8 mouse cellular contexts compared by ENCODE assay signal in genomic region chr7:121899311-121899710, GRCm38 (mm10). TPM values are rescaled to one million over a fixed set of nuclear protein-coding genes. Genes with fewer than 3 reads are reported as not detected.
DNase-seq lines count a peak whose midpoint lies in the region; ATAC-seq and TF ChIP-seq lines count a peak whose summit lies in the region.

No protein-coding gene starts in this region.

- H3K4me2 ChIP-seq in CH12.LX (ENCODE audit: insufficient read depth, low read depth, poor library complexity, severe bottlenecking): peak overlapping the region; percentile 32; the same call in 1 of the 2 replicates
- peak overlapping the region; percentile 25; the same call in 1 of the 2 replicates for H3K4me2 ChIP-seq in stomach, embryonic 16.5 days (ENCODE audit: low read depth, low read length)

- no peaks in the 10 kb centered on the region for H3K36me3 ChIP-seq in CH12.LX (replicated peaks in 1 of 2; ENCODE audit: control insufficient read depth in 1 of 2, insufficient read depth in 1 of 2, low read length in 1 of 2)
- H3K36me3 ChIP-seq in megakaryocyte, embryonic 14.5 days (replicated peaks; ENCODE audit: low read length): no peaks in the 10 kb centered on the region
- no peaks in the 10 kb centered on the region for H3K36me3 ChIP-seq in stomach, embryonic 16.5 days (ENCODE audit: control insufficient read depth, insufficient read depth, low read length)

- dilution Hi-C loops in CH12.LX (cut with MboI; ENCODE audit: extremely low pct_ligation_motif_present, extremely low pct_unique_long_range_greater_than_20kb, low sequenced_read_pairs): no loop called here

- no peak overlapping the region for H3K9ac ChIP-seq in CH12.LX (ENCODE audit: insufficient read depth, low read depth)
- H3K9ac ChIP-seq in stomach, embryonic 16.5 days (ENCODE audit: low read length): no peak overlapping the region

- no peaks in the 10 kb centered on the region for H3K79me2 ChIP-seq in CH12.LX (replicated peaks; ENCODE audit: control insufficient read depth, extremely low read depth, insufficient read depth, poor library complexity, severe bottlenecking)

- no peak overlapping the region for H3K27ac ChIP-seq in CH12.LX (ENCODE audit: insufficient read depth, low read depth)
- H3K27ac ChIP-seq in stomach, embryonic 16.5 days (ENCODE audit: low read length): no peak overlapping the region

- H3K4me1 ChIP-seq in CH12.LX (ENCODE audit: control insufficient read depth in 1 of 2, insufficient read depth in 2 of 2): peaks cover 0 to 3% of the 10 kb centered on the region in 2 experiments; a peak in 2 of 4 replicates
- peaks cover 12% of the 10 kb centered on the region for H3K4me1 ChIP-seq in megakaryocyte, embryonic 14.5 days
- H3K4me1 ChIP-seq in stomach, embryonic 16.5 days (ENCODE audit: control insufficient read depth, insufficient read depth, low read length): no peaks in the 10 kb centered on the region; the same call in 1 of the 2 replicates

- H3K4me3 ChIP-seq in CH12.LX (replicated peaks in 1 of 3; ENCODE audit: low read depth in 2 of 3, low read length in 2 of 3, poor library complexity in 1 of 3): no peak overlapping the region
- H3K4me3 ChIP-seq in megakaryocyte, embryonic 14.5 days (replicated peaks): peak overlapping the region; percentile 48
- no peak overlapping the region for H3K4me3 ChIP-seq in stomach, embryonic 16.5 days (replicated peaks; ENCODE audit: low read length)

- no peak for TF ChIP-seq POLR2A in CH12.LX (IDR thresholded peaks at IDR 0.05; ENCODE audit: low read depth, low read length)

- in situ Hi-C loops in CH12.LX (cut with MboI; ENCODE audit: low pct_ligation_motif_present, low pct_unique_long_range_greater_than_20kb, low sequenced_read_pairs): no loop called here

- no peak for ATAC-seq in stomach, embryonic 16.5 days (ENCODE audit: insufficient read depth, low FRiP score)
- no peak for ATAC-seq in inflammation-experienced regulatory T-cells, adult 6 months

- DNase-seq in B cell, adult 2 months: peak; percentile 37 to 39
- no peak for DNase-seq in CH12.LX (ENCODE audit: extremely low read depth)
- DNase-seq in cerebellum, postnatal 10 days: peak; percentile 82 to 83
- peak; percentile 64 for DNase-seq in forelimb bud, embryonic 11.5 days (ENCODE audit: low read depth, low spot score)
- DNase-seq in kidney, adult 9 months: peak; percentile 24

- 8% methylated on average over 14 of the region's 14 CpGs for WGBS in stomach, embryonic 16.5 days

- TF ChIP-seq RAD21 in CH12.LX (IDR thresholded peaks at IDR 0.05; ENCODE audit: low read depth, low read length): peak; percentile 39

- peaks cover 1% of the 10 kb centered on the region for H3K27me3 ChIP-seq in CH12.LX (replicated peaks)
- peaks cover 61% of the 10 kb centered on the region for H3K27me3 ChIP-seq in megakaryocyte, embryonic 14.5 days (replicated peaks)
- H3K27me3 ChIP-seq in stomach, embryonic 16.5 days (ENCODE audit: control insufficient read depth, insufficient read depth, low read length): no peaks in the 10 kb centered on the region; the same call in 1 of the 2 replicates

- peak; percentile 39 to 60 for TF ChIP-seq CTCF in CH12.LX (conservative IDR thresholded peaks at IDR 0.05 in 1 of 2, IDR thresholded peaks at IDR 0.05 in 1 of 2; ENCODE audit: low read depth in 2 of 2, low read length in 2 of 2)

- no peak for TF ChIP-seq EP300 in CH12.LX (IDR thresholded peaks at IDR 0.05; ENCODE audit: low read length)

- H3K9me3 ChIP-seq in CH12.LX (replicated peaks; ENCODE audit: low read length): no peaks in the 10 kb centered on the region
- H3K9me3 ChIP-seq in megakaryocyte, embryonic 14.5 days: no peaks in the 10 kb centered on the region
- no peaks in the 10 kb centered on the region for H3K9me3 ChIP-seq in stomach, embryonic 16.5 days (replicated peaks; ENCODE audit: control insufficient read depth, low read length)

TF ChIP-seq in CH12.LX, 34 proteins besides CTCF, POLR2A, EP300 and RAD21:
- TF ChIP-seq SMC3 (IDR thresholded peaks at IDR 0.05; ENCODE audit: low read depth, low read length) (0 out of 2 replicates have a peak, but pooled peaks have one; percentile 30), CHD1 (IDR thresholded peaks at IDR 0.05; ENCODE audit: low read depth, low read length) (no peak)

RNA-seq across cellular contexts. Expression of gene Scnn1b, which starts 34.5 kb away (rescaled TPM):
- total RNA-seq in CH12.LX (2012; rRNA removed) (0.04 and 0.08 TPM in 2 replicates), CH12.LX (2014; rRNA removed) (not detected in 2 replicates)
- not detected in 2 replicates for polyA plus RNA-seq in CH12.LX (2012; ENCODE audit: insufficient read length, low read depth)
- not detected in 2 replicates for polyA plus RNA-seq in megakaryocyte, embryonic 14.5 days (2012; ENCODE audit: insufficient read depth, low replicate concordance)
- 0.81 and 1.3 TPM in 2 replicates for polyA plus RNA-seq in stomach, embryonic 16.5 days (2015; fragmentation: Nextera tagmentation; extraction: Ambion mirVana)
- under 1 TPM in 2 of 3 experiments, not detected in 1; 0.37 to 0.44 TPM for polyA plus RNA-seq in inflammation-experienced regulatory T-cells, adult 6 months (2017; shearing (Covaris generic))
